Mouse (Mus musculus) lung, embryonic 14.5 days (tissue): ENCODE measurements around the gene Nras. TPM values are rescaled to one million over a fixed set of nuclear protein-coding genes. Genes with fewer than 3 reads are reported as not detected.

Source experiments
- ATAC-seq: fragments of 200-750 bp; cut with Nextera tagmentation; 2 replicates; pipeline ENCODE4 v1.8.0; 2017; ENCODE audit warnings: mild to moderate bottlenecking, moderate TSS enrichment, moderate library complexity; ENCODE audit not compliant: insufficient read depth
- DNase-seq: peaks from one replicate; pipeline ENCODE4 v3.0.0-alpha.2; 2015
- H3K27ac ChIP-seq: fragments of 300-500 bp; sonication (generic); 2 replicates; pipeline ENCODE4 v1.5.1; 2014; ENCODE audit warnings: low read depth, mild to moderate bottlenecking, moderate library complexity
- H3K27me3 ChIP-seq: fragments of 300-500 bp; sonication (generic); 2 replicates; pipeline ENCODE4 v1.6.1; 2014; ENCODE audit warnings: low read length, control low read depth; ENCODE audit not compliant: insufficient read depth
- H3K36me3 ChIP-seq: fragments of 300-500 bp; sonication (generic); 2 replicates; pipeline ENCODE4 v1.6.1; 2014; ENCODE audit warnings: control low read depth; ENCODE audit not compliant: insufficient read depth
- H3K4me1 ChIP-seq: fragments of 300-500 bp; sonication (generic); 2 replicates; pipeline ENCODE4 v1.6.1; 2014; ENCODE audit warnings: antibody characterized with exemption, control low read depth; ENCODE audit not compliant: insufficient read depth
- H3K4me2 ChIP-seq: fragments of 300-500 bp; sonication (generic); 2 replicates; pipeline ENCODE4 v1.6.1; 2014; ENCODE audit warnings: mild to moderate bottlenecking
- H3K4me3 ChIP-seq: fragments of 300-500 bp; sonication (generic); 2 replicates; pipeline ENCODE4 v1.5.1; 2014; ENCODE audit warnings: low read depth, low read length
- H3K9ac ChIP-seq: fragments of 300-500 bp; sonication (generic); 2 replicates; pipeline ENCODE4 v1.6.1; 2014
- H3K9me3 ChIP-seq: fragments of 300-500 bp; sonication (generic); 2 replicates; pipeline ENCODE4 v1.6.1; 2016; ENCODE audit warnings: low read depth, low read length, control low read depth
- CTCF ChIP-seq: IDR thresholded peaks from 2 replicates; pipeline ENCODE4 v1.5.1; 2016; ENCODE audit warnings: antibody characterized with exemption, low read depth
- WGBS: fragments of 180-500 bp; shearing (Covaris S2); extraction: QIAGEN DNeasy Blood & Tissue Kit; methylation state at CpG from one replicate; pipeline ENCODE4 v1.1.7; 2014; 5-methylcytosine and 5-hydroxymethylcytosine counted together
- polyA plus RNA-seq: library from polyadenylated mRNA; unstranded; fragments of >200 nt; fragmentation: Nextera tagmentation; extraction: Ambion mirVana; gene quantifications from 2 replicates; pipeline ENCODE4 v1.2.1, GENCODE M21; 2014

Gene Nras
- polyA plus RNA-seq, 1 experiment from 2014 or later: 117 TPM

- ATAC-seq (no peak), DNase-seq (no peak)
- no peaks in the 10 kb centered on the region for H3K9me3 ChIP-seq
- no peak overlapping the region for H3K4me3 ChIP-seq
- 100% methylated on average over 2 of the region's 2 CpGs for WGBS
- no peak overlapping the region for H3K4me2 ChIP-seq
- H3K36me3 ChIP-seq: no peaks in the 10 kb centered on the region
- no peaks in the 10 kb centered on the region for H3K27me3 ChIP-seq
- H3K27ac ChIP-seq: no peak overlapping the region
- H3K4me1 ChIP-seq: no peaks in the 10 kb centered on the region
- no peak overlapping the region for H3K9ac ChIP-seq
- TF ChIP-seq CTCF: no peak
These were observed 33.7 kb downstream of the Nras start for GRCm38 (mm10) chr3:103091753-103092152.

GRCm38 (mm10) chr3:103098662-103099061 is 40.6 kb downstream of the Nras start:
- H3K4me3 ChIP-seq: no peak overlapping the region
- DNase-seq (no peak), ATAC-seq (no peak)
- 72% methylated on average over 23 of the region's 23 CpGs for WGBS
- H3K27me3 ChIP-seq: no peaks in the 10 kb centered on the region
- H3K36me3 ChIP-seq: no peaks in the 10 kb centered on the region
- no peak overlapping the region for H3K4me2 ChIP-seq
- H3K9me3 ChIP-seq: no peaks in the 10 kb centered on the region
- no peak for TF ChIP-seq CTCF
- H3K4me1 ChIP-seq: no peaks in the 10 kb centered on the region; the same call in 1 of the 2 replicates
- no peak overlapping the region for H3K27ac ChIP-seq
- no peak overlapping the region for H3K9ac ChIP-seq

GRCm38 (mm10) chr3:103099667-103100066 is 41.6 kb downstream of the Nras start:
- no peak for ATAC-seq
- Histone ChIP-seq H3K9ac (no peak overlapping the region), H3K27me3 (no peaks in the 10 kb centered on the region), H3K4me2 (no peak overlapping the region), H3K9me3 (no peaks in the 10 kb centered on the region), H3K4me1 (no peaks in the 10 kb centered on the region; the same call in 1 of the 2 replicates), H3K27ac (no peak overlapping the region), H3K36me3 (no peaks in the 10 kb centered on the region), H3K4me3 (no peak overlapping the region)
- peak; percentile 41 for TF ChIP-seq CTCF
- 84% methylated on average over 6 of the region's 6 CpGs for WGBS
- no peak for DNase-seq

- Histone ChIP-seq H3K27ac (no peak overlapping the region), H3K36me3 (no peaks in the 10 kb centered on the region), H3K9me3 (no peaks in the 10 kb centered on the region), H3K9ac (no peak overlapping the region), H3K4me3 (no peak overlapping the region), H3K4me2 (no peak overlapping the region), H3K4me1 (no peaks in the 10 kb centered on the region; the same call in 1 of the 2 replicates), H3K27me3 (no peaks in the 10 kb centered on the region)
- DNase-seq: peak; percentile 11
- TF ChIP-seq CTCF: peak; percentile 38; the same call in 1 of the 2 replicates
- 42% methylated on average over 2 of the region's 2 CpGs for WGBS
- ATAC-seq: no peak
These were observed 42.6 kb downstream of the Nras start for GRCm38 (mm10) chr3:103100735-103101134.

- Histone ChIP-seq H3K4me2 (no peak overlapping the region), H3K4me3 (no peak overlapping the region), H3K9ac (no peak overlapping the region), H3K36me3 (no peaks in the 10 kb centered on the region), H3K9me3 (no peaks in the 10 kb centered on the region), H3K4me1 (no peaks in the 10 kb centered on the region; the same call in 1 of the 2 replicates), H3K27ac (no peak overlapping the region), H3K27me3 (no peaks in the 10 kb centered on the region)
- DNase-seq (no peak), ATAC-seq (no peak)
- 58% methylated on average over 5 of the region's 5 CpGs for WGBS
- TF ChIP-seq CTCF: no peak
These were observed 43.1 kb downstream of the Nras start for GRCm38 (mm10) chr3:103101194-103101593.

GRCm38 (mm10) chr3:103101909-103102308 is 43.8 kb downstream of the Nras start:
- DNase-seq (no peak), ATAC-seq (peak; percentile 18)
- Histone ChIP-seq H3K4me3 (peak overlapping the region; percentile 74), H3K9ac (peak overlapping the region; percentile 77), H3K27me3 (no peaks in the 10 kb centered on the region), H3K9me3 (no peaks in the 10 kb centered on the region), H3K4me1 (no peaks in the 10 kb centered on the region; the same call in 1 of the 2 replicates), H3K4me2 (peak overlapping the region; percentile 76), H3K27ac (no peak overlapping the region), H3K36me3 (no peaks in the 10 kb centered on the region)
- no peak for TF ChIP-seq CTCF
- under 1% methylated on average over 14 of the region's 14 CpGs for WGBS

GRCm38 (mm10) chr3:103102454-103103390 is 44.6 kb downstream of the Nras start, which contains the start of gene Dennd2c:
TSS of gene Dennd2c (plus strand) at chr3:103102604.
- DNase-seq: peak; percentile 97
- no peaks in the 10 kb centered on the region; the same call in 1 of the 2 replicates for H3K4me1 ChIP-seq
- peak; percentile 99 for ATAC-seq
- H3K36me3 ChIP-seq: no peaks in the 10 kb centered on the region
- H3K9ac ChIP-seq: peak within 1 kb of the TSS; percentile 77
- peak within 1 kb of the TSS; percentile 74 for H3K4me3 ChIP-seq
- peak within 1 kb of the TSS; percentile 79 for H3K27ac ChIP-seq
- H3K4me2 ChIP-seq: peak within 1 kb of the TSS; percentile 76
- H3K9me3 ChIP-seq: no peaks in the 10 kb centered on the region
- WGBS: 1% methylated on average over 72 of the region's 72 CpGs
- no peaks in the 10 kb centered on the region for H3K27me3 ChIP-seq
- TF ChIP-seq CTCF: no peak
